Mouse (Mus musculus) spleen, adult 2 months (tissue): ENCODE measurements around the gene Krtap3-3.

ENCODE experiments used
- CTCF ChIP-seq: fragments of 200-500 bp; IDR thresholded peaks from 2 replicates; pipeline ENCODE4 v1.5.1; 2011; ENCODE audit warnings: mild to moderate bottlenecking, inconsistent platforms; ENCODE audit not compliant: insufficient read depth, insufficient read length, insufficient replicate concordance; ENCODE audit errors: extremely low read depth
- POLR2A ChIP-seq: fragments of 200-500 bp; IDR thresholded peaks from 2 replicates; pipeline ENCODE4 v1.6.1; 2011; ENCODE audit warnings: low read depth, low read length, inconsistent platforms

GRCm38 (mm10) chr11:99559366-99559765 lies 8.7 kb upstream of the Krtap3-3 start, which contains the start of gene Gm11939:
- TF ChIP-seq CTCF = no peak
- no peak for TF ChIP-seq POLR2A
